Mouse (Mus musculus): ENCODE measurements around the gene Gsdma. TPM values are rescaled to one million over a fixed set of nuclear protein-coding genes. Genes with fewer than 3 reads are reported as not detected.

Gene Gsdma
- total RNA-seq, 2 experiments from 2014 or later, result not detected

DNA sequence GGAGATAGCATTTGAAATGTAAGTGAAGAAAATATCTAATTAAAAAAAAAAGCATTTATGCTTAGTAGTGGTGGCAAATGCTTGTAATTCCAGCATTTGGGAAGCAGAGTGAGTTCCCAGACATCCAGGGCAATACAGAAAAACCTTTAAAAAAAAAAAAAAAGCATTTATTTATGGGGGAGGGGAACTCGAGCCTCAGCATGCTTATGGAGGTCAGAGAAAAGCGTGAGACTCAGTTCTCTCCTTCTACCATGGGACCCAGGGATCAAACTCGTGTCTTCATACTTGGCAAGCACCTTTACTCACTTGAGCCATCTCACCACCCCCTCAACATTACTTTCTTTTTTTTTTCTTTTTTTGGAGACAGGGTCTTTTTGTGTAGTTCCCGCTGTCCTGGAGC lies 17.0 kb downstream of the Gsdma start:
- DNase-seq, result no peak

DNA sequence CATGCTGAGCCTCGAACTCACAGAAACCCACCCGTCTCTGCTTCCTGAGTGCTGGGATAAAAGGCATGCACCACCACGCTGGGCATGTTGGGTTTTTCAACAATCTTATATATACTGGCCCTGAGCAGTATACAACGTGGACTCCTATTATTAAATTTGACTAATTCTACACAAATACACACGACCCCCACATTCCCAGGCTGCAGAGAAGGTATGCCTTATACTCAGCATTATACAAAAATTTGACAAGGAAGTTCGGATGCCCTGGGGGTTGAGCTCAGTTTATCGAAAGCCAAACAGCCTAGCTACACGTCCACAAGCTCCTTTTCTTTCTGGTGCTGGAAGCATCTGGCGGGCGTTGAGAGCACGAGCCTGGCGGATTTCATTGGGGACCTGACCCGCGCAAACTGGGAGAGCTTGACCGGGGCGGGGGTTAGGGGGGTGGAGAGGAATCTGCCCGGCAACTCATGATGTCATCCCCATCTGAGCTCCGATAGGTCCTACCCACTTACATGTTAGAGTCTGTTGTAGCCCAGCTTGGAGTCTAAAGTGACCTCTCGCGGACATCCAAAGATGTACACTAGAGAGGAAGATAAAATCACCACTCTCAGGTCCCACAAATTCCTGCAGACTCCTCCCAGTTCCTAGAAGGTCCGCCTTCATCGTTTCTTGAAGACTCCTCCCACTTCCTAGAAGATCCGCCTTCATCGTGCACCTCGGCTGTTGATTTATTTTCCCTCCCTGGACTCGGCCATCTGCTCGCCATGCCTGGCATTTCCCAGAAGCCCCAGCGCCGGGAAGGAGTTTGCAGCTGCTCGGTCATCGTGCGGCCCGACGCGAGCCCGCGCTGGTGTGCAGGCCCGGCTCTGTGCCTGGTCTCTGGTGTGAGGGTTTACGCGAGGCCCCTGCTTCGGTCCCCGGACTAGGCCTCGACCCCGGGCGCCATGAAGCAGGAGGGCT lies 17.9 kb downstream of the Gsdma start, which contains the start of gene Psmd3:
Gene Psmd3, plus strand, starts transcription at position 769 of the 960 bp plus-strand sequence.
- DNase-seq, result peak; percentile 91

DNA sequence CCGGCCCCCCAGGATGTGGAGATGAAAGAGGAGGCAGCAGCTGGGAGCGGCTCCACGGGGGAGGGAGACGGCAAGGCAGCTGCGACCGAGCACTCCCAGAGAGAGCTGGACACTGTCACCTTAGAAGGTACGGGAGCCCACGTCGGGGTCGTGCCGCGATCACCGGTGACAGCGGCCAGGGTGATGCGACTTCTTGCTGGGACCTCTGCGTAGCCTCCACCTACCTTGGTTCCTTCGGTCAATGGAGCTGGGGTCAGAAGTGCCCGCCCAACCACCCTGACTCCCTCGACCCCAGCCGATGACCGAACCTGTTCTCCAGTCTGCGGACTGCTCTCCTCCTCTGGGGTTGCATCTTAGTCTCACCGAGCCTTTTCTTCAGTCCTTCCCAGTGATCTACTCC lies 18.7 kb downstream of the Gsdma start:
- no peak for DNase-seq

DNA sequence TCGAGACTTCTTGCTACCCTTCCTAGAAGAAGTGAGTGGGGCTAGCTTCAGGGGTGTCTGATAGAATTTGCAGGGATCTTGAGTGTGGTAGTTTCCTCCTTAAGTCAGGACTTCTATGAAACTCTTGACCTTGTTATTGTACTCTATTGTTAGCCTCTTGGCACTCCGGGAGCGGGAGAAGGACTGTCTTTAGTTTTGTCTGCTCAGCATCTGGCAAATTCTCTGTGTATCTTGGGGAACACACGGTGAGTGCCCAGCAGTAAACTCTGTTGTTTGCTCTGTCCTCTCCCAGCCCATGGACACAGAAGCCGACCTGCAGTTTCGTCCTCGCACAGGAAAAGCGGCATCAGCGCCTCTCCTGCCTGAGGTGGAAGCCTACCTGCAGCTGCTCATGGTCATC lies 21.5 kb downstream of the Gsdma start:
- no peak for DNase-seq

DNA sequence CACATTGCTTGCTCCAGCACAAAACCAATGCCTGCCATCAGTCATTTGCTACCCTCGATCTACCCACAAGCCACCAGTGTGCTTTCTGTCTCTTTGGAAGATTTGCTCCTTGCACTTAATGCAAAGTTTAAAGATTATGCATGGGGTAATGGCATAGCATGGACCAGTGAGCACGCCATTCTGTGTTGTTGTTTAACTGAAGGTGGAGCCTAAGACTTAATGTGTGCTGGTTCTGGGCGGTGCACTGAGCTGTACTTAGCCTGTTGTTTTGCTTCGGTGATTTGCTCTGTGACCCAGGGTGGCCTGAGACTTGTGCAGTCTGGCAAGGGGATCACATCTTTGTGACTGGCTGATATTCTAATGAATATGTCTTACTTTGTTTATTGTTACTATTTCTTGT lies 22.8 kb downstream of the Gsdma start:
- DNase-seq, result no peak

DNA sequence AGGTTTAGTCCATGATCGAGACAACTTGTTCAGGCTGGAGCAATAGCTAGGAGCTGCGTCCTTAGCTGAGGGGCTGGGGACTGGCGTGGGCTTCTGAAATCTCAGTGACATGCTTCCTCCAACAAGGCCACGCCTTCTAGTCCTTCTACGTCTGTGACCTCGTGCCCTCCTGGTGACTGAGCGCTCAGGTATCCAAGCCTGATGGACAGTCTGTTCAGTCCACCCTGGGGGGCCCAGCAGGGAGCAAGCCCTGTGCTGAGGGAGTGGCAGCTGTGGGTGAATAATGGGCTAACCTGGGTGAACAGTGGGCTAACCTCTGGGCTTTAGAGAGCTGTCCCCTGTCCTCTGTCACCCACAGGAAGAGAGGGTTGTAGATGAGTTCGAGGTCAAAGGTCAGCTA lies 23.9 kb downstream of the Gsdma start:
- DNase-seq, result no peak

DNA sequence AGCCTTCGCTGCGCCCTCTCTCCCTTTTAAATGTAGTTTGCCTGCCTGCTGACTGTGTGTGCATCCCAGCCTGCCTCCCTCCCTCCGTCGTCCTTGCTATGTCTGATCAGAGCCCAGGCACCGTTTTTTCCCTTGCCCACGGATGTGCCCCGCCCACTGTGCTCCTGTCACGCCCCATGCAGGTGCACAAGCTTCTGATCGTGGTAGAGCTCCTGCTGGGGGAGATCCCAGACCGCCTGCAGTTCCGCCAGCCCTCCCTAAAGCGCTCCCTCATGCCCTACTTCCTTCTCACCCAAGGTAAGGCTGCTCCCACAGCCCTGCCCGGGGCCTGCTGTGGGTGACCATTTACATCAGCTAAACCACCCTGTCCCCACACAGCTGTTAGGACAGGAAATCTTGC lies 29.1 kb downstream of the Gsdma start:
- DNase-seq, result no peak

DNA sequence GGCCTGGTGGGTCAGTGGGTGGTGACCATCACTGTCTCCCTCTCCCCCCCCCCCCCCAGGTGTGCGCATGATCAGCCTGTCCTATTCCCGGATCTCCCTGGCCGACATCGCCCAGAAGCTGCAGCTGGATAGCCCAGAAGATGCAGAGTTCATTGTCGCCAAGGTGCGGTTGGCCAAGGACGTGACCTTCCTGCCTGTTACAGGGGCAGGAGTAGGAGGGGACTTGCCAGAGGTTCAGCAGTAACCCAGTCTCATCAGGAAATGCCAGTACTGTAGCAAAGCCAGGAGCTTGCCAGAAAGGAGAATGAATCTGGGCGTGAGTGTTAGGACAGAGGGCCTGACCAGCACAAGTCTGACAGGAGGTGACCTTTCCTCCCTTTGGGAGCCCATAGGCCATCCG lies 29.6 kb downstream of the Gsdma start:
- no peak for DNase-seq

DNA sequence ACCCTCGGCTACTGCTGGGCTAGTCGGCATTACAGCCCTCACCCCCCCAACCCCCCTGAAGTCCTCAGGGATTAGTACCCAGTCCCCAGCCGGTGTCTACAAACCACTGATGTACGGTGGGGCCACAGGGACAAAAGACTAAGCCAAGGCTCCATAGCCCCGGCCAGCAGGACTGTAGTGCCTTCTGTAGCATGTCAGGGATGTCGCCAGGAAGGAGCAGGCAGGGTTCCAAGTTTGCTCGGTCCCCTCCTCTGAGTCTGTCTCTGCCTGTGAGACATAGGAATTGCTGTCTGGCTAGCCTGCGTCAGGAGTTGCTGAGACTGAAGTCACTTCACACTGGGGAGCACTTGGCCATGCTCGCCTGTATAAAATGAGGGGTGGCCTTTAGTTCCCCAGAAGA lies 30.1 kb downstream of the Gsdma start:
- DNase-seq, result no peak

DNA sequence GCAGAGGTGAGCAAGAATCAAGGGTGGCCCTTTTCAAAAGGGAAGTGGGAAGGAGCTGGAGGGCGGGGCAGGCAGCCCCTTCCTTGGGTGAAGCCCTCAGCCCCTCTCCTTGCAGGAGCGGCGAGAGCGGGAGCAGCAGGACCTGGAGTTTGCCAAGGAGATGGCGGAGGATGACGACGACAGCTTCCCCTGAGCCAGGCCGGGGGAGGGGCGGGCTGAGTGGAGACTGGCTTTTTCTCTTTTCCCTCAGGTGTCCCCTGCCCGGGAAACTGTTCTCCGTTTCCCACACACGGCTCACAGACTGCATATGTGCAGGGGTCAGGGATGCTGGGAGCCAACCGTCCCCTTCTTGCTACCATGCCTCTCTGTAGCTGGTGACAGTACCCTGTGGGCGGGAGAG lies 31.3 kb downstream of the Gsdma start:
- DNase-seq, result no peak

DNA sequence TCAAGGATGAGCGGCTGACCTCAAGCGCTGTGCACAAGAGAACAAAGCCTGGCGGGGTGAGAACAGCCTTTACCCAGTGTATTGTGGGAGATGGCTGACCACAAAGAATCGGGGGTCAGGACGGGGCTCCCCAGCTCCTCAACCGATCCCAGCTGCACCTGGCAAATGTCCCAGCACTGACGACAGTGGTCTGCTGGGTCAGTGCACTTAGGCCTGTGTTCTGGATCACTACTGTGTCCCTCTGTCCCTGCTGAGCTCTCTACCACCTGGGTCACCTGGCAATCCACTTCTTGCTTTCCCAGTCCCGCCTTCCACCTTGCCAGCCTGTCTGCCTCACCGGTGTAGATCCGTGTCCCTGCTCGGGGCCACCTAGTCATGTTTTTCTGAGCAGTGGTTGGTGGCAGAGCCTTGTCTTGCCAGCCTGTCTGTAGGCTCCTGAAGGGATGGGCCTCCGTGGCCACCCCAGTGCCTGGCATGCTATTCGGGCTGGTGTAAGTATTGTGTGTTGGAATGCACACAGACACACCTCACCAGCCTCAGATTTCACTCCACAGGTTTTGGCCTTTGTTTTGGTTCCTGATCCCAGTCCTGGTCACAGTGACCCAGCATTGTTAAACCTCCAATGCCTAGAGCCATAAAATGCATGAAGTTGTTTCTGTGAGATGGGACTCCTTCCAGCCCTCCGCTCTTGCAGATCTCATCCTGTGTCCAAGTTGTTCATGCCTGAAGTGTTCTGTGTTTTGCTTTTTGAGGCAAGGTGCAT lies 32.5 kb downstream of the Gsdma start:
- no peak for DNase-seq

DNA sequence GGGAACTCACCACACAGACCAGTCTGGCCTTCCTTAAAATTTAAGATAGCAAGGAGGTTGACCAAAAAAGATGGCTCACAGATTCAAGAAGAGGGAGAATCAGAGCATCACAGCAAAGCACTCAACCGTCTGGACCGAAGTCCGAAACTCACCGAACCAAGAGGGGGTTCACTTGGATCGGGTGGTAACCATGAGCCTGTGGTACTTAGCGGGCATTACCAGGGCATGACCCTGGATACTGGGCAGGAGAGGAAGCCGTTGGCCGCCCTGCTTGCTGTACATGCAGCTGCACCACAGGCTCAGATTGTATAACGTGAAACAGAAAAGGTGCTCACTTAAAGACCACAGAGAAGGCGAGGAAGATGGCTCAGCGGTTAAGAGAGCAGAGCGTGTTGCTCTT lies 33.1 kb downstream of the Gsdma start:
- no peak for DNase-seq

DNA sequence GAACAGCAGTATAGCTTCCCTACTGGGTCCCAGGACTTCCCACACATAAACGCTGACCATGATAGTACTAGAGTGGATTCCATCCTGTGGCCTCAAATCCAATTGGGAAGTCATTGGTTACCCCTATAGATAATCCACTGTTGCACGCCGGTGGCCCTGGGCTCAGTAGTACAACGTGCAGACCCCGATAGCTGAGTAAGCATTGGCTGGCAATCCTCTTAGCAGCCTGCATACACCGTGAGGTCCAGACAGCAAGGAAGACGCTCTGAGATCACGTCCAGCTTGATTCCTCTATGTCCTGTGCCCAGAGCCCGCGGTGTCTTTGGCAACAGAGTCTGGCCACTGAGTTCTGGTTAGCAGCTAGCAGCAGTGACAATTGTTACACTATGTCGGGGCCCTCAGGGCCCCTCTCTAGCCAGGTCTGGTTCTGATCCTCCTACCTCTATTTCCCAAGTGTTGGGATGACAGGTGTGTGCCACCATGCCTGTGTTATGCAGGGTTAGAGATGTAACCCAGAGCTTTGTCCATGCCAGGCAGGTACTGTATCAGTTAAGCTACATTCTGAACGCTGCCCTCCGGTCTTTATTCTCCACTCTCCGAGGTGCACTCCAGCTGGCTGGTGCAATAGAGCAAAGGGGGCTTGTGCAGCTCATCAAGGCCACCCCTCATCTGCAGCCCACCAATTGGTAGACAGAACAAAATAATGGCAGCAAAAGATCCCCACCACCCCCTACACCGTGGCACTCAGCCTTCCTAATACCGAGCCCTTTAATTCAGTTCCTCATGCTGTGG lies 34.9 kb downstream of the Gsdma start:
- no peak for DNase-seq

DNA sequence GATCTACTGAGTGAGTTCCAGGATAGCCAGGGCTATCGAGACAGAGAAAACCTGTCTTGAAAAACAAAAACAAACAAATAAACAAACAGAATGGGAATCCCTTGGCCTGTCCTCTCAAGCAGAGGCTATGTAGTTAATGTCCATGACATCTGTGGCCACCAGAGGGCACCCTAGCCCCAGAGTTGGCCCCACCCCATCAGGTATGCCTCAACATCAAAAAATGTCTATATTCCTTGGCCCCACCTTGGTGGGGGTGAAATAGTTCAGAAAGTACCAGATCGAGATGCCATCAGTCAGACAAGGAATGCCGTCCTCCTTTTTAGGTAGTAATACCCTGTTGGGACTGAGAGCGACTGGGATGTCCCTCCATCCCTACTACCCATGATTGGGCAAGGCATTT lies 35.8 kb downstream of the Gsdma start:
- peak; percentile 81 for DNase-seq

DNA sequence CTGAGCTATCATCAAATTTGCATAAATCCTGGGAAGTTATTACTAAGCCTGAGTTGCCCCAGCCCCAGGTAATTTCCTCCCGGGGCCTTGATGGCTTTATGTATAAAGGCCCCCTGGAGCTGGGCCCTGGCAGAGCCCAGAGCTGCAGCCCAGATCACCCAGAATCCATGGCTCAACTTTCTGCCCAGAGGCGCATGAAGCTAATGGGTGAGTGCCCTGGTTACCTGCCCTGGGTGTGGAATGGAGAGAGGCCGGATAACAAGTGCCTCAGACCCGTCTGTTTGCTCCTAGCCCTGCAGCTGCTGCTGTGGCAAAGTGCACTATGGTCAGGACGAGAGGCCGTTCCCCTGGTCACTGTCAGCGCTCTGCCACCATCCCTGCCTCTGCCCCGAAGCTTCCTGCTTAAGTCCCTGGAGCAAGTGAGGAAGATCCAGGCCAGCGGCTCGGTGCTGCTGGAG lies 37.1 kb downstream of the Gsdma start, which contains the start of gene Csf3:
Gene Csf3, plus strand, starts transcription at position 51 of the 458 bp plus-strand sequence.
- no peak for DNase-seq

DNA sequence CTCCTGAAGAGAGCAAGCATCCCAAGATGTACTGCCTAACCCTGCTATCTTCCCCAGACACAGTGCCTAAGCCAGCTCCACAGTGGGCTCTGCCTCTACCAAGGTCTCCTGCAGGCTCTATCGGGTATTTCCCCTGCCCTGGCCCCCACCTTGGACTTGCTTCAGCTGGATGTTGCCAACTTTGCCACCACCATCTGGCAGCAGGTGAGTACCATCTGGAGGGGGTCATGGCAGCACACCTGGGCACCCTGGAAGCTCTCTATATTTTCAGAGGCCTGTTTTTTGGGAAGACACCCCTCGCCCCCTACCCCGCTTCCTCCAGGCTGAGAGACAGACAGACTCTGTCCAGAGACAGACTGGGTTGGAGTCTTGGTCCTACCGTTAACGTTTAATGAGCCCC lies 38.2 kb downstream of the Gsdma start:
- DNase-seq, result no peak

DNA sequence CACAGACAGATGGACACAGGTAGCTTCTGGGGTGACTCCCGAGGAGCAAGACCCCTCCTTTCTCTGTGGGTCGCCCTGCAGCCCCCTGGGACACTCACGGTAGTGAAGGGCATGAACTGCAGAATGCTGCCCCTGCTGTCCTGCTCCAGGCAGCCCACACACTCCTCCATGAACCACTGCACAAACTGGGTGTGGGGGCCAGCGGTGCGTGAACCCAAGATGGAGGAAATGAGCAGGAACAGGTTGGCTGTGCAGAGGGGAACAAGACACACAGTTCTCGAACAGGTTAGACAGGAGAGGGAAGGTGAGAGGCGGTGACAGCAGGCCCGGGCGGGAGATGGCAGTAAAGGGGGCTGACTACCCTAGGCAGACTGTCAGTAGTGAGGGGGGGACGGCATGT lies 40.9 kb downstream of the Gsdma start:
- DNase-seq, result no peak

DNA sequence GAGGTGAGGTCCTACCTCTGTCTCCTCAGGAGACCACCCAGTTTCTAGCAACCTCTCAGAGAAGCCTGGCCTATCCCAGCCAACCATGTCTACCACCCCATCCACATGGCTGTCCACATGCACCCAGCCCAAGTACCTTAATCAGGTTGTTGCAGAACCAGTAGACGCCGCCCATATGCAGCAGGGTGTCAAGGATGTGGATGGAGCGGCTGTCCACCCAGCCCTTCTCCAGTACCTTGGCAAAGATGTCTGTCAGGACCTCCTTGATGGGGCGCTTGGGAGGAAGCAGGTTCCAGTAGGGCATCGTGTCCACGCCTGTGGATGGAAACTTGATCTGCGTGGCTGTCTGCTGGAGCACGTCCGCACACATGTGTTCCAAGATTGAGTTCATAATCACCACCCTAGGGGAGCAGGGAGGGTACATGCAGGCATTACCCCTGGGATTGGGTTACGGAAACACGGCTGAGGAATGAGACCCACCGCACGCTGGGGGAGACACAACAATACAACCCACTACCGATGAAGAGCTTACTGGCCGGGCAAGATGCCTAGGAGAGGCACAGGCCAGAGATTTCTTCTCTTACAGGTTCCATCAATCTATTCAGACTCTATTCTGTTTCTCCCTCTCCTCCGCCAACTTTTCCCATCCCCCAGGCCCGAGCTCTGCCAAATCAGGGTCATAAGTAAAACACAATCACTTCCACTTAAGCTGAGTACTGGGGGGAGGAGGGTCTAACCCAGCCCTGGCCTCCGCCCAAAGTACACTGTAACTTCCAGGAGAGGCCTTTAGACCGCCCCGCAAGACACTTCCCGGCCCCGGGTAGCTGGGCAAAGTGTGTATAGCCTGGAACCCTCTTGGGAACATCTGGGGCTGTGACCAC lies 43.5 kb downstream of the Gsdma start:
- DNase-seq, result peak; percentile 62

DNA sequence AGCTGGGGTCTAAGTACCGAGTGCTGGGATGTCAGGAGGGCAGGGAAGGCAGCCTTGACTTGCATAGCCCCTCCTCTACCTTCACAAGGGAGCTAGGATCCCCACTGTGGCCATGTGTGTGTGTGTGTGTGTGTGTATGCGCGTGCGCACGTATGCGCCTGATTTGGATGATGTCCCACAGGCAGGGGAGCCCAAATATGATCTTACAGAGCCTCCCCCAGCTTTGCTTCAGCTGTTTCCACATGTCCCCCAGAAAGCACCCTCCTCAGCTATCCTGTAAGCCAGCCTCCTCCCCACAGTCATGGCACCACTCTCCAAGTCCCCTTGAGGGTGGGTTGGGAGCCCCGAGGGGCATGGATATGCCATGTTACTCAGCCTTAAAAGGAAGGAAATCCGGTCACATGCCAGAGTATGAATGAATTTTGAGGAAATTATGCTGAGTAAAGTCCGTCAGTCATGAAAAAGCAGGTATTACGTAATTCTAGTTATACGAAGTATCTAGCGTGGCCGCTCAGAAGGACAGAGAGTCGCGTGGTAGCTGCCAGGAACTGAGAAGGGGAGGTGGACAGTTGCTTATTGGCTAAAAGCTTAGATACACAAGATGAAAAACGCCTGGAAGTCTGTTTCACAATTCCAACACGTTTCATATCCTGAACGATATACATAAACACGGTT lies 44.3 kb downstream of the Gsdma start:
- DNase-seq, result no peak

DNA sequence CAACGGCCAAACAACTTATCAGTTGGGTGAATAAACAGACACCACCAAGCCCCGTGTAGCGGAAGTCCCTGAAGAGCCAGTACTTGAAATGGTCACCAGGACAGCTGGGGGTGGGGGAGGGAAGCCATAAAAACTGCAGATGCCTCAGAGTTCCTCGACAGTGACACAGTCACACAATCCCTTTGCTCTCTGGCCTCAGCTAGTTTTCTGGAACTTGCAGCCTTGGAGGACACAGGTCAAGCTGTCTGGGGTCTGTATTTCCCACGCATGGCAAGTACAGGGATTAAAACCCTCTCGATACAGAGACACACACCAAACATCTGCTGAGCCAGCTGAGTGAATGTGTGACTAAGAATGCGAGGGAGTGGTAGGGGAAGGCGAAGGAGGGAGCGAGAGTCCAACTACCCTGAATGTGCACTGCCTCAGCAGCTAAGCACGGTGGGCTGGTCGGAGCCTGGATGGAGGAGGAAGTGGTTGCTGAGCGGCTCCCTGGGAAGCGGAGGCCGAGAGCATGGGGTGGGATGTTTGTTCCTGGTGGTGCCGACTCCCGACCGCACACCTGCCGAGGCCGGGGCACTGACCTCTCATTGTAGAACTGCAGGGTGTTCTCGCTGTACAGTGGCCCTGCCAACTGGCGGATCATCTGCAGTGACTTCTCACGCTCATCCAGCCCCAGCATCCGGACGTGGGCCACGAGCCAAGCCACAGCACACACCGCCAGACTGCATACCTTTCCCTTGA lies 45.0 kb downstream of the Gsdma start:
- DNase-seq, result peak; percentile 48

Measured in gastrocnemius, postnatal 10 days (tissue).